Mouse (Mus musculus): ENCODE measurements around the gene Tle6.

DNA sequence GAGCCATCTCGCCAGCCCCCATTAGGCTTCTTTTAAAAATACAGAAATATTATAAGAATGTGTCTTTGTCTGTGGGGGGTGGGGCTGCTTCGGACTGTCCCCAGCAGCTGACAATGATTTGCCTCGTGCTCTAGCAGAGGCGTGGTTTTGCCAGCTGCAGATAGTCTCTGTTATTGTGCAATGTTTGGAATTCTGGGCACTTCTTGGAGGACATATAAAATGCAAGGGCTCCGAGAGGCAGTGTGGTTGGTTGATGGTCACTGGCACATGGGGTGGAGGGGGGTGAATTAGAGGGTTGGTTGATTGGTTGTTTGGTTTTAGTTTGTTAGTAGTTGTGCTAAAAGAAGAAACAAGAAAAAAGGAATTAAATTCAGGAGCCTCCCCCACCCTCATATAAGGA is 19.1 kb upstream of the Tle6 start:
- TF ChIP-seq CTCF (IDR thresholded peaks at IDR 0.05; ENCODE audit: low read depth) (no peak), EP300 (optimal IDR thresholded peaks at IDR 0.05) (no peak)

All from stomach, postnatal 0 days (tissue).